Mouse (Mus musculus): ENCODE results near the gene Aig1.

- TF ChIP-seq POLR2A (IDR thresholded peaks at IDR 0.05; ENCODE audit: low read depth, low read length) (no peak), CTCF (IDR thresholded peaks at IDR 0.05; ENCODE audit: extremely low read depth, insufficient read depth, insufficient read length, insufficient replicate concordance) (no peak)
Measured at GRCm38 (mm10) chr10:13663476-13663875, 205.3 kb downstream of the Aig1 start.
